Mouse (Mus musculus): ENCODE results near the gene Prpf19. TPM values are rescaled to one million over a fixed set of nuclear protein-coding genes. Genes with fewer than 3 reads are reported as not detected.

Prpf19 gene
- total RNA-seq, 2 experiments from 2014 or later = 17.7 to 18.4 TPM

DNA sequence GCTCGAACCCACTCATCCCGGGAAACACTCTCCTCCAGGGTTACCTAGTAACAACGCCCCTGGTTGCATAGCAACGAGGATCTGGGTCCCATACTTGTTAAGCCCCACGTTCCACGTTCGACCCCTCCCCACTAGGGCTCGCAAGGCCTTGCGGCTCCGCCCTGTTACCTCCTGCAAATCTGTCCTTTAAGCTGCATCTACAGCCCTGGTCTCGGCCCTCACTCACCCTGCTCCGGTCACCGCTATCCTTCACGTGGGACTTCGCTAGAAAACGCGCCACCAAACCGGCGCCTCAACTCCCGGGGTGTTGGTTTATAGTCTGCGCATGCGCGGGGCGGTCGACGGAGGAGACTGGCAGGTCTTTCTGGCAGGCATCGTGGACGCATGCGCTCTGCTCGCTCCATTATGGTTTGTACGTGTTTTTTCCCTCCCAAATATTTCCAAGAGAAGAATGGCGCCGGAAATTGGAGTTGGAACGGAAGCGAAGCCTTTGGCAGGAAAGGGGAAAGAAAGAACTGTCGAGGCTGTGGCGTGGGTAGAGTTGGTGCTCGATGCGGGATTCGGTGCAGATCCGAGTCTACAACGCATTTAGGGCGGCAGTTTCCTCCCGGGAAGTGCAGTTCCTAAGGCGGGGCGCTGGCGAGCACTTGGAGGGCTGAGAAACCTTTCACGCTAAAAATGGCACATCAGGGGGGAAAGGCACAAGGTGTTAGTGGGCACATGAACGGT, 13.4 kb upstream of the Prpf19 start, which contains the start of gene Tmem109:
Tmem109 (minus strand) TSS at position 576 of the 729 bp plus-strand sequence.
- ATAC-seq (replicated peaks; ENCODE audit: low FRiP score, poor library complexity, severe bottlenecking) = peak; percentile 94

DNA sequence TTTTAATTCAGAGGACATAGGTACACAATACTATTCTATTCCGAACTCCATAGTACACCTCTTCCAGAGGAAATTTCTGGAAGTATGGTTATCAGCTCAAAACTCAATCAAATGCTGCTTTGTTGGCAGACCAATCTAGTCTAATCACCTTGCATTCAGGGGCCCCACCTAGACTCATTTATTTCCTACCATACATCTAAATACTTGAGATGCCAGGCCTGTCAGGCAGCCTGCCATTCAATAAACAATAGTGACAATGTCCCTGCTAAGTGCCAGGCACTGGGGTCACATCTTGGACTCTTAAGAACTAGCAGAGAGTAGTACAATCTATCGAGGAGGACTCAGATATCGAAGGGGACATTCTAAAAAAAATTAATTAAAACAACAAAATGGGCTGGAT, 2.8 kb upstream of the Prpf19 start:
- ATAC-seq (replicated peaks; ENCODE audit: low FRiP score, poor library complexity, severe bottlenecking) = no peak

GRCm38 (mm10) chr19:10895708-10896107, 677 bp downstream of the Prpf19 start:
- no peak for ATAC-seq (replicated peaks; ENCODE audit: low FRiP score, poor library complexity, severe bottlenecking)

GRCm38 (mm10) chr19:10896849-10897248, 1.8 kb downstream of the Prpf19 start:
- no peak for ATAC-seq (replicated peaks; ENCODE audit: low FRiP score, poor library complexity, severe bottlenecking)

- ATAC-seq (replicated peaks; ENCODE audit: low FRiP score, poor library complexity, severe bottlenecking) = no peak
These were observed 2.5 kb downstream of the Prpf19 start for GRCm38 (mm10) chr19:10897491-10897890.

DNA sequence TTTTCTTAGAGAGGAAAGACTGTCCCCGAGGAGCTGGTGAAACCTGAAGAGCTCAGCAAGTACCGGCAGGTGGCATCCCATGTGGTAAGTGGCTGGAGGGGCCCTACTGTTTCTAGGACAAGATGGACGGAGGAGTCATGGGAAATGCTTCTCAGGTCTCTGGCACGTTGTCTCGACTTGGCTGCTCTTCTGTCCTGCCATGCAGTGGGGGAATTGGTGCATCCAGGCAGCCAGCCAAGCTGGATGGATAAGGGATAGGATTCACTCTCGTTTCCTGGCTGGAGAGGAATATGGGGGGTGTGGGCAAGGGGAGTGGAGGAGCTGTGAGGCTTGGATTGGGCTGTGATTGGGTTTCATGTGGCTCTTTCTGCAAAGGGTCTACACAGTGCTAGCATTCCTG, 5.3 kb downstream of the Prpf19 start:
- ATAC-seq (replicated peaks; ENCODE audit: low FRiP score, poor library complexity, severe bottlenecking) = no peak

- ATAC-seq (replicated peaks; ENCODE audit: low FRiP score, poor library complexity, severe bottlenecking) = no peak
These were observed 6.0 kb downstream of the Prpf19 start for GRCm38 (mm10) chr19:10901046-10901445.

DNA sequence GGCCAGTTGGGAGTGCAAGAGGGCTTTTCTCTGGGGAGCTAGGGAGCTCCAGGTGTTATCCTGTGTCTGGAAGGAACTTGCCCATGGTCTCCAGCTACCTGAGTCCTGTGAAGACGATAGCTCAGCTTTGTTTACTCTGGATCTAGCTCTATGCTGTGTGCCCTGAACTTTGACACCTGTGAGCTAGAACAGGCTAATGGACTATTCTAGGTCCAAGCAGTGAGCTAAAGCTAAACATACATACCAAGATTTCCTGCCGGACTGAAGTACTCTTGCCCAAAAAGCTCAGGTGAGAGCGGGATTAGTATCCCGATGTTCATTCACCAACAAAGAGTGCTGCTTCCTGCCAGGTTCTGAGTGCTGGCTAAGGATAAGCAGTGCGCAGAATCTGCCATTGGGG, 9.5 kb downstream of the Prpf19 start:
- no peak for ATAC-seq (replicated peaks; ENCODE audit: low FRiP score, poor library complexity, severe bottlenecking)

GRCm38 (mm10) chr19:10904927-10905727, 10.1 kb downstream of the Prpf19 start:
- no peak for ATAC-seq (replicated peaks; ENCODE audit: low FRiP score, poor library complexity, severe bottlenecking)

DNA sequence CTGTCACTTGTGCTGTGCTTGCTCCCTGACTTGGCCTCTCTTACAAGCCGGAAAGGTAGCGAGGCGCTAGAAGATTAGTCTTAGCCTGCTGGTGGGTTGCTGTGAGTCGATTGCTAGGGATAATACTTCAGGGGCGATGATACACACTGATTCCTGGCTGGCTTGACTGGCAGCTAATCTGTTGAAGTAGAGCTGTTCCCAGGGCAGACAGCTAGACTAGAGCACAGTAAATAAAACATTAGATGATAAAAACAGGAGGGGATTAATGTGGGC, 10.6 kb downstream of the Prpf19 start:
- no peak for ATAC-seq (replicated peaks; ENCODE audit: low FRiP score, poor library complexity, severe bottlenecking)

DNA sequence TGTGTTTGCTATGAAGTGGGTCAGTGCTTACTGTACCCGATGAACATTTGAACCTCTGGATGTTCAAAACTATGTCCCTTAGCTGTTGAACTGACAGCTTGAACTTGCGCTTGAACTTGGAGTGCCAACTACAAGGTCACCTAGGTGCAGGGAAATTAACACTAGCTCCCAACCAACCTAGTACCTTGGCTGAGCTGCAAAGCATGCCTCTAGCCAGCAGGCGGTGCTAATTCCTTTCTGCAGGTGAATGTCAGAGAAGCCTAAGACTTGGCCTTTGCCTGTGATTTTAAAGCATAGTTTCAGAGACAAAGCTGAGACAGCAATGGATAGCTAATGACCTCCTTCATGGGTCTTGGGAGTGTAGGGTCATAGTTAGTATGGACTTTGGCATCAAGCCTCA, 12.9 kb downstream of the Prpf19 start:
- ATAC-seq (replicated peaks; ENCODE audit: low FRiP score, poor library complexity, severe bottlenecking) = no peak

DNA sequence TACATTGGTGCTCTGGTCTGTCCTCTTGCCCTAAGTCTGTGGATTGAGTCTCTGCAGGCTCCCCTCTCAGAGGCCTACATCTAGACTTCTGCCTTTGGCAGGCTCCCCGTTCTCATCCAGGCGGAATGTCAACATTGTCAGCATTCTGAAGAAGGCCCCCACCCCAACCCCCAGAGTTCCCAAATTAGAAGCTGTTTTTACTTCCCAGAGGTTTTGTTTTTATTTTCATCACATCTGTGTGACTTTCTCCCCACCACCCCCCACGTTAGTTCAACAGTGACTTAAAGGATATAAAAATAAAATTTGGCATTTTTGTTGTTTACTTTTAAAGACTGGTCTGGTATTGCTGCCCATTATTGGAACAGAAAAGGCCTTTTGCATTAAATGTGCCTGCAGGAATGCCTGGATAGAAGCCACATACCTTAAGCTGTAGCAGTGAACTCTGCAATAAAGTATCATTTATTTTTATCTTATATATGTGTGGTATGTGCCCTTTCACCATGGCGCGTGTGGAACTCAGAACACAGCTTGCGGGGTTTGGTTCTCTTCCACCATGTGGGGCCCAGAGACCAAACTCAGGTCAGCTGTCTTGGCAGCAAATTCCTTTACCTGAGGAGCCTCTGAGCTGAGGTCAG, 14.2 kb downstream of the Prpf19 start:
- ATAC-seq (replicated peaks; ENCODE audit: low FRiP score, poor library complexity, severe bottlenecking) = no peak

DNA sequence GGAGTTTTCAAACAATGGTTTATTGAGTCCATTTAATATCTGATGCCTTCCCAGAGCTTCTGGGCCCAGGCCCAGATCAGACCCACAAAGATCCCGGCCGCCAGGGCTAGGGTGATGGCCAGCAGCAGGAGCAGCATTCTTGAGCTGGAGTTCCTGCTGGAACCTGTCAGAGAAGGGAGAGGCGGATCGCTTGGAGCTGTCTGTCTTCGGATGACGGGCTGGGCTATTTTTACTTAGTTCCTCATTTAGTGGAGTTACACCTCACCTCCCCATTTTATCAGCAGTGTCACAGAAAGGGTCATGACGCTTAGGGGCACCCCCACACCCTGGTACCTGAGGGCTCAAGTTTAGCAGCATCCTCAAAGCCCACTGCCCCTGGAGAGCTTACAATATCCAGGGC, 19.3 kb downstream of the Prpf19 start:
- no peak for ATAC-seq (replicated peaks; ENCODE audit: low FRiP score, poor library complexity, severe bottlenecking)

DNA sequence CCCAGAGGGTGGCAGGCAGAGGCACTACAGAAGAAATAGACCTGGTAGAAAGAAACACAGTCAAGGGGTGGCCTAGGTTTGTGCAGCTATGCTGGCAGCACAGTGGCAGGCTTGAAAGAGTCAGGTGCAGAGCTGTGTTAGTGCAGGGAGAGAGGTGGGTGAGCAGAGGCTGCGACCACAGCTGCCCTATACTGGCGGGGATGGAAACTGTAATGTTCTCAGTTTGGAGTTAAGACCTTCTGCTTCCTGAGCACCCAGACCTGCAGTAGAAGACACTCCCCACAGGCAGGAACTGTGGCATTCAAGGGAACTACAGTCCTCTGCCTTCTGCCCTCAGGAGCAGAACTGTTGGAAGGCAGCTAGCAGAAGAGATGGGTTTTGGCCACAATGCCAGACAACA, 19.8 kb downstream of the Prpf19 start:
- no peak for ATAC-seq (replicated peaks; ENCODE audit: low FRiP score, poor library complexity, severe bottlenecking)

- ATAC-seq (replicated peaks; ENCODE audit: low FRiP score, poor library complexity, severe bottlenecking) = no peak
These were observed 21.5 kb downstream of the Prpf19 start for GRCm38 (mm10) chr19:10916506-10916905.

DNA sequence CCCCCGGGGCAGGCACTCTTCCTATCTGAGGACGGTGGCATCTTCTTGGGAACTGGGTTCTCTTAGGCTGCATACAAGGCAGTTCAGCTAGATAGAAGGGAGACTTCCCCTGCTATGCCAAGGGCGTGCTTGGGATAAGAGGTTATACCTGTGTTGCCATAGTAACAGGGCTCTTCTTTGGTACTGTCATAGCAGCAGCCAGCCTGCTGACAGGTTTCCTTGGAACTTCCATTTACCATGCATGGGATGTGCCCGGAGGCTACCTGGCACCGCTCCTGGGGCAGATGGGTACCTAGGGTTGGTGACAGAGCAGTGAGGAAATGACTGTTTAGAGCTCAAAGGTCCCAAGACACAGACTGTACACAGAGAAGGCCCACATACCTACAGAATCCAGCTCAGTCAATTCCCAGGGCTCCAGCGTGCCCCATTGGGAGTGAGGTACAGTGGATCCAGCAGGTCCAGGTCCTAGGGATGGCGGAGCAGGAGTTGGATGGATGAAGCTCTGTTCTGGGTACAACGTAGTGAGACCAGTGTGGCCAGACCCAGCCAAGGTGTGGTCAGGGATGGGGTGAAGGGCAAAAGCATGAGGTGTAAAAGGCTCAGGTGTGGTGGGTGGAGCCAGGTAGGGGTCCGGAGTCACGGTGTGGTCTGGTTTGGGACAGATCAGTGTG, 23.4 kb downstream of the Prpf19 start:
- ATAC-seq (replicated peaks; ENCODE audit: low FRiP score, poor library complexity, severe bottlenecking) = no peak

DNA sequence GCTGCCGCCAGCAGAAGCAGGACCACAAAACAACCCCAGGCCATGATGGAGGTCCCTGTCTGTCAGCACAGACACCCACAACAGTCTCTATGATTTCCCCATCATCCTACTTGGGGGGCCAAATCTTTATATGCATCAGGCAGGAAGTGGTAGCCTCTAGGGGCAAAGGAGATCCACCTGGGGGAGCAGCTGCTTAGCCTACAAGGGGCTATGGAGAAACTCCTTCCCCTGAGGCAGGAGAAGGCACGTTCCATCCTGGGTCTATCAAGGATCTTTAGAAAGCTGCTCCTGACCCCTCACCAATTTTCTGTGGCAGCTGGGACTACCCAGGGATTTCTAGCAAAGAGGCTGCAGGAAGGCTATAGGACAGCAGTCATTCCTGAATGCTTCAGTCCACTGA, 25.5 kb downstream of the Prpf19 start, which contains the start of gene Zp1:
Zp1 (minus strand) TSS at position 101 of the 400 bp plus-strand sequence.
- ATAC-seq (replicated peaks; ENCODE audit: low FRiP score, poor library complexity, severe bottlenecking) = no peak

DNA sequence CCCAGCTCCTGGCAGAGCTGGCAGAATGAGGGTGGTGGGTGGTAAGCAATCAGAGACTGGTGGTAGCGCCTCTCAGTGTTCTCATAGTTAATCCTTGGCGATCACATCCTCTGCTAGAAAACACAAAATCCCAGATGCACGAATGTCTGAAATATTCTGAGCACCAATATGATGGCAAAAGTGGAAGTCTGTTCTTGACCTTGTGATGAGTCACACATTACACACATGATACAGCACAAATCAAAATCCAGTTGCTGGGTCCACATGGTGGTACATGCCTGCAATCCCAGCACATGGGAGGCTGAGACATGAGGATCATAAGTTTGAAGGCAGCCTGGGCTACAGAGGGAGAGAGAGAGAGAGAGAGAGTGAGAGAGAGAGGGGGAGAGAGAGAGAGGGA, 26.0 kb downstream of the Prpf19 start:
- no peak for ATAC-seq (replicated peaks; ENCODE audit: low FRiP score, poor library complexity, severe bottlenecking)

DNA sequence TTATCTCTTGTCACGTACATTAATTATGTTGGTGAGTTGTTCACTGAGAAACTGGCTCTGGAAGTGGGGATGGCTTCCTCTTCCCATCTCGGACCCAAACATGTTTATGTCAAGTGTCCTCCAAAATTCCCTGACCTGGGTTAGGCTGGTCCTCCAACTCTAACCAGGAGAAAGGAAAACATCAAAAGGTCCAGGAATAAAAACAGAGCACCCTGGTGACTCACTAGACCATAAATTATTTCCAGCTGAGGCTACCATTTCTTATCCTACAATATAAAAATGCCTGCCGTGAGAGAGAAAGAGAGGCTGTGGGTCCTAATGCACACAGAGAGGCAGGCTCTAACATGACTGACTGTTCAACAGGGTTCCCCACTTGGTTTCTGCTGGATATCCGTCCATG, 29.2 kb downstream of the Prpf19 start:
- ATAC-seq (replicated peaks; ENCODE audit: low FRiP score, poor library complexity, severe bottlenecking) = no peak

GRCm38 (mm10) chr19:10926123-10926621, 31.1 kb downstream of the Prpf19 start:
- no peak for ATAC-seq (replicated peaks; ENCODE audit: low FRiP score, poor library complexity, severe bottlenecking)
